Mouse (Mus musculus) heart, adult 2 months (tissue): ENCODE results near the gene Krt2. TPM values are rescaled to one million over a fixed set of nuclear protein-coding genes. Genes with fewer than 3 reads are reported as not detected.

Experiments
- DNase-seq, 2 experiments: peaks; one replicate each; pipeline ENCODE4 v3.0.0; 2021
- H3K27ac ChIP-seq: fragments of 200-600 bp; 2 replicates; pipeline ENCODE4 v1.8.1; 2022
- H3K27me3 ChIP-seq: fragments of 200-500 bp; 2 replicates; pipeline ENCODE4 v1.6.1; 2012; ENCODE audit warnings: mild to moderate bottlenecking, low read length, inconsistent platforms, mixed read lengths; ENCODE audit not compliant: control insufficient read depth, insufficient read depth
- H3K36me3 ChIP-seq: fragments of 200-500 bp; 2 replicates; pipeline ENCODE4 v1.6.1; 2012; ENCODE audit warnings: low read length, inconsistent platforms; ENCODE audit not compliant: control insufficient read depth, insufficient read depth
- H3K4me1 ChIP-seq: fragments of 200-500 bp; 2 replicates; pipeline ENCODE4 v1.6.1; 2011; ENCODE audit warnings: low read length; ENCODE audit not compliant: control insufficient read depth, insufficient read depth
- H3K4me3 ChIP-seq: fragments of 200-600 bp; 2 replicates; pipeline ENCODE4 v1.8.1; 2022
- H3K79me2 ChIP-seq: fragments of 200-500 bp; replicated peaks from 2 replicates; pipeline ENCODE4 v1.6.1; 2012; ENCODE audit warnings: mild to moderate bottlenecking, inconsistent platforms, low read length, moderate library complexity, mixed read lengths; ENCODE audit not compliant: control insufficient read depth, insufficient read depth
- H3K9ac ChIP-seq: fragments of 200-500 bp; 2 replicates; pipeline ENCODE4 v1.6.1; 2012; ENCODE audit warnings: low read depth, mild to moderate bottlenecking, control low read depth, inconsistent platforms, low read length, mixed read lengths
- CTCF ChIP-seq: fragments of 200-600 bp; IDR thresholded peaks from 2 replicates; pipeline ENCODE4 v1.8.1; 2022; ENCODE audit warnings: antibody characterized with exemption, mild to moderate bottlenecking, moderate library complexity
- EP300 ChIP-seq: fragments of 200-500 bp; IDR thresholded peaks from 2 replicates; pipeline ENCODE4 v1.6.1; 2011; ENCODE audit warnings: low read depth, low read length, control low read depth; ENCODE audit not compliant: insufficient read depth
- POLR2A ChIP-seq: fragments of 200-500 bp; IDR thresholded peaks from 2 replicates; pipeline ENCODE4 v1.6.1; 2011; ENCODE audit warnings: mild to moderate bottlenecking, low read depth, low read length, control low read depth; ENCODE audit not compliant: insufficient read depth
- WGBS: fragments of 180-500 bp; shearing (Covaris S2); methylation state at CpG from one replicate; pipeline ENCODE4 v1.1.7; 2018; 5-methylcytosine and 5-hydroxymethylcytosine counted together
- intact Hi-C: fragments of 180-260 bp; cut with DNase I; formaldehyde crosslinking; loops from one replicate; pipeline ENCODE4 v1.15.1; 2025
- polyA plus RNA-seq: library from polyadenylated mRNA; depleted of rRNA; stranded (reverse); fragments of >200 nt; gene quantifications from 2 replicates; pipeline ENCODE4 v1.2.3, GENCODE M21; 2012
- total RNA-seq, 2 experiments: library from RNA; stranded (reverse); gene quantifications; 2 replicates each; pipeline ENCODE4 v1.2.3; 2021

Gene Krt2
- total and polyA plus RNA-seq, 3 experiments = not detected

- TF ChIP-seq CTCF = no peak
- no peak for TF ChIP-seq EP300
- no peak for TF ChIP-seq POLR2A
- Histone ChIP-seq H3K9ac (no peak overlapping the region), H3K4me3 (no peak overlapping the region), H3K27ac (no peak overlapping the region), H3K4me1 (no peaks in the 10 kb centered on the region), H3K79me2 (no peaks in the 10 kb centered on the region), H3K27me3 (no peaks in the 10 kb centered on the region), H3K36me3 (no peaks in the 10 kb centered on the region)
- intact Hi-C loops = no loop called here
- no peak for DNase-seq
- 63% methylated on average over 5 of the region's 5 CpGs for WGBS
Measured at GRCm38 (mm10) chr15:101834784-101835328, 16.9 kb upstream of the Krt2 start.

DNA sequence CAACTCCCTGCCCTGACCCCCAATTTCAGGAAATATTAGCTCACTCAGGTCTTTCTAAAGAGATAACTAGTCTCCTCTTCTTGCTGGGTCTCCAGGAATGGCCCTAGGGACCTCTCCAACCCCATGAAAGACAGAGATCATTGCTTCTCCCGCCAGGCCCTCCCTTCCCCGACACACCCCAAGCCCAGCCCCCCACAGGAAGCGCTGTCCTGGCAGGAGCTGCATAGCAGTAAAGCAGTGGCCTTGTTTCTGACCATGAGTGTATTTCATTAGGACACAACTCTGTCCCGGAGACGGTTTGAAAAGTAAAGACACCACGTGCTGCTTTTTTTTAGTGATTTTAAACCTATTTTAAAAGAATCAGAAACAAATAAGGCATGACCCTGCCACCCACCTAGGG lies 15.2 kb upstream of the Krt2 start:
- Histone ChIP-seq H3K27me3 (no peaks in the 10 kb centered on the region), H3K4me3 (no peak overlapping the region), H3K79me2 (no peaks in the 10 kb centered on the region), H3K4me1 (no peaks in the 10 kb centered on the region), H3K9ac (no peak overlapping the region), H3K27ac (no peak overlapping the region), H3K36me3 (no peaks in the 10 kb centered on the region)
- no peak for DNase-seq
- intact Hi-C loops = no loop called here
- TF ChIP-seq POLR2A (no peak), CTCF (no peak), EP300 (no peak)
- WGBS = 25% methylated on average over 6 of the region's 6 CpGs

DNA sequence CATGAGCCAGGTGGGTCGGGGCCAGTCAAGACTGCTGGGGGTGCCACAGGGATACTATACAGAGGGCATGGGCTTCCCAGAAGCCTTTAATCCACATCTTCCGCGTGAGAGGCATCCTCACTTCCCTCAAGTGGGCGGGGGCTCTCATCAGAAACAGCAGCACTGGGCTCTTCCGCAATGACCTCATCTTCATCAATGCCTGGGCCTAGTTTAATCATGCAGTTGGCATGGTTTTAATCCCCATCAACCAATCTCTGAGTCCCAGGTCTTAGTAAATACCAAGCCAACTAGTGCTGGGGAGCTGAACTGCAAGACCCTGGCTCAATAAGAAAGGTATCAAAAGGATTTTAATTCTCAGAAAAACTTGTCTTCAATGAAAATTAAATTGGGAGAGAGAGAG lies 11.5 kb upstream of the Krt2 start:
- intact Hi-C loops = no loop called here
- 59% methylated on average over 5 of the region's 5 CpGs for WGBS
- no peaks in the 10 kb centered on the region for H3K27me3 ChIP-seq
- no peak for DNase-seq
- no peak for TF ChIP-seq EP300
- TF ChIP-seq CTCF = no peak
- no peak for TF ChIP-seq POLR2A
- no peak overlapping the region for H3K9ac ChIP-seq
- no peak overlapping the region for H3K4me3 ChIP-seq
- H3K36me3 ChIP-seq = no peaks in the 10 kb centered on the region
- no peak overlapping the region for H3K27ac ChIP-seq
- no peaks in the 10 kb centered on the region for H3K79me2 ChIP-seq
- H3K4me1 ChIP-seq = no peaks in the 10 kb centered on the region

- 18% methylated on average over 3 of the region's 3 CpGs for WGBS
- Histone ChIP-seq H3K36me3 (no peaks in the 10 kb centered on the region), H3K27me3 (no peaks in the 10 kb centered on the region; the same call in 1 of the 2 replicates), H3K4me1 (no peaks in the 10 kb centered on the region), H3K4me3 (no peak overlapping the region), H3K79me2 (no peaks in the 10 kb centered on the region), H3K9ac (no peak overlapping the region), H3K27ac (no peak overlapping the region)
- DNase-seq = no peak
- intact Hi-C loops = no loop called here
- no peak for TF ChIP-seq EP300
- no peak for TF ChIP-seq CTCF
- no peak for TF ChIP-seq POLR2A
Measured at GRCm38 (mm10) chr15:101821786-101822185, 3.8 kb upstream of the Krt2 start.

- Histone ChIP-seq H3K79me2 (no peaks in the 10 kb centered on the region), H3K9ac (no peak overlapping the region), H3K27me3 (no peaks in the 10 kb centered on the region; the same call in 1 of the 2 replicates), H3K36me3 (no peaks in the 10 kb centered on the region), H3K4me1 (no peaks in the 10 kb centered on the region), H3K4me3 (no peak overlapping the region), H3K27ac (no peak overlapping the region)
- intact Hi-C loops = no loop called here
- 72% methylated on average over 11 of the region's 11 CpGs for WGBS
- TF ChIP-seq EP300 (no peak), POLR2A (no peak), CTCF (no peak)
- no peak for DNase-seq
Measured at GRCm38 (mm10) chr15:101803052-101803822, 14.7 kb downstream of the Krt2 start.

DNA sequence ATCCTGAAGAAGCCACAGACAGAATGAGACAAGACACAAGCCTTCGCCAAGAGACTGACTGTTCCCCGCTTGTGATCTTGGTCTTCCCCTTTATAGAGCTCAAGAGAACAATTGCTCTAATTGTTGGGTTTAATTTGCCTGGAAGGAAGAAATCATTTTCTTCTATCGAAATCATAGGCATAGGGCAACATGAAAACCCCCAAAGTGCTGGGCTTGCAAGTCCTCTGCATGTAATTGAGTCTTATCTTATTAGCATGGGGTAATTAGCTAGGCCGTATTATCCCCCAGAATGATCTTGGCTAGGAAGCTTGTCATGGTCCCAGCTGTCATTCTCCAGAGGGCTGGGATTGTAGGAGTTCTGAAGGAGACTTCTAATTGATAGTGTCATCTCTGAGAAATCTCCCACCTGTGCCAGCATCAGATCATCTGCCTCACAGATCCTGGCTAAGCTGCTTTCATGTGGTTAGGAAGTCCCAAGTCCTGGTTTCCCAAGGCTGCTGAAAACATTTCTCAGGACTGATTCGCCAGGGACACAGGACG lies 15.6 kb downstream of the Krt2 start, which contains the start of gene Krt73:
Krt73 (minus strand) TSS at position 51 of the 540 bp plus-strand sequence.
- no peak for DNase-seq
- Histone ChIP-seq H3K27ac (no peak within 1 kb of the TSS), H3K79me2 (no peaks in the 10 kb centered on the region), H3K4me1 (no peaks in the 10 kb centered on the region), H3K4me3 (no peak within 1 kb of the TSS), H3K9ac (no peak within 1 kb of the TSS), H3K27me3 (no peaks in the 10 kb centered on the region; the same call in 1 of the 2 replicates), H3K36me3 (no peaks in the 10 kb centered on the region)
- WGBS = 80% methylated on average over 6 of the region's 6 CpGs
- TF ChIP-seq CTCF (no peak), EP300 (no peak), POLR2A (no peak)
- intact Hi-C loops = no loop called here
